Mouse (Mus musculus) small intestine, adult 2 months (tissue): ENCODE results near the gene Fam81a. TPM values are rescaled to one million over a fixed set of nuclear protein-coding genes. Genes with fewer than 3 reads are reported as not detected.

ENCODE experiments used
- H3K27ac ChIP-seq: fragments of 200-500 bp; 2 replicates; pipeline ENCODE4 v1.5.1; 2012; ENCODE audit warnings: low read depth, low read length, control low read depth, inconsistent platforms; ENCODE audit not compliant: insufficient read depth
- H3K27me3 ChIP-seq: fragments of 200-500 bp; 2 replicates; pipeline ENCODE4 v1.6.1; 2012; ENCODE audit warnings: mild to moderate bottlenecking, moderate library complexity, low read length, inconsistent platforms; ENCODE audit not compliant: control insufficient read depth, insufficient read depth
- H3K36me3 ChIP-seq: fragments of 200-500 bp; 2 replicates; pipeline ENCODE4 v1.6.1; 2012; ENCODE audit warnings: mild to moderate bottlenecking, low read length, control low read depth, inconsistent platforms; ENCODE audit not compliant: control insufficient read depth, insufficient read depth
- H3K4me1 ChIP-seq: fragments of 200-500 bp; 2 replicates; pipeline ENCODE4 v1.6.1; 2012; ENCODE audit warnings: low read length, inconsistent platforms, mixed read lengths; ENCODE audit not compliant: control insufficient read depth, insufficient read depth, insufficient read length
- H3K4me3 ChIP-seq: fragments of 200-500 bp; 2 replicates; pipeline ENCODE4 v1.5.1; 2012; ENCODE audit warnings: low read depth, mild to moderate bottlenecking, control low read depth, inconsistent platforms, low read length, moderate library complexity
- CTCF ChIP-seq: fragments of 200-500 bp; IDR thresholded peaks from 2 replicates; pipeline ENCODE4 v1.5.1; 2012; ENCODE audit warnings: low read depth, mild to moderate bottlenecking, control low read depth, inconsistent platforms, low read length, moderate library complexity, mixed read lengths; ENCODE audit not compliant: insufficient replicate concordance, insufficient read length; ENCODE audit errors: extremely low read depth
- POLR2A ChIP-seq: fragments of 200-500 bp; IDR thresholded peaks from 2 replicates; pipeline ENCODE4 v1.6.1; 2012; ENCODE audit warnings: low read depth, mild to moderate bottlenecking, control low read depth, inconsistent platforms, low read length, moderate library complexity
- WGBS: fragments of 180-500 bp; shearing (Covaris S2); methylation state at CpG from one replicate; pipeline ENCODE4 v1.1.7; 2018; 5-methylcytosine and 5-hydroxymethylcytosine counted together
- polyA plus RNA-seq: library from polyadenylated mRNA; depleted of rRNA; stranded (reverse); fragments of >200 nt; gene quantifications from 2 replicates; pipeline ENCODE4 v1.2.3, GENCODE M21; 2012

The Fam81a gene
- polyA plus RNA-seq, 1 experiment: 0.03 TPM

- TF ChIP-seq CTCF: no peak
- TF ChIP-seq POLR2A: no peak
- Histone ChIP-seq H3K4me1 (no peaks in the 10 kb centered on the region), H3K27ac (no peak overlapping the region), H3K4me3 (no peak overlapping the region), H3K36me3 (no peaks in the 10 kb centered on the region), H3K27me3 (no peaks in the 10 kb centered on the region)
- WGBS: 75% methylated on average over 10 of the region's 10 CpGs
Observed at GRCm38 (mm10) chr9:70090541-70090940, 51.8 kb downstream of the Fam81a start.

GRCm38 (mm10) chr9:70088786-70089096, 53.6 kb downstream of the Fam81a start:
- Histone ChIP-seq H3K4me3 (no peak overlapping the region), H3K36me3 (no peaks in the 10 kb centered on the region), H3K4me1 (no peaks in the 10 kb centered on the region), H3K27ac (no peak overlapping the region), H3K27me3 (no peaks in the 10 kb centered on the region)
- 33% methylated on average over 6 of the region's 6 CpGs for WGBS
- TF ChIP-seq CTCF: no peak
- TF ChIP-seq POLR2A: no peak

- WGBS: 50% methylated on average over 19 of the region's 19 CpGs
- H3K27ac ChIP-seq: no peak overlapping the region
Observed at GRCm38 (mm10) chr9:70088041-70088785, 54.1 kb downstream of the Fam81a start.

GRCm38 (mm10) chr9:70087379-70087778, 55.0 kb downstream of the Fam81a start:
- WGBS: 77% methylated on average over 5 of the region's 5 CpGs
- Histone ChIP-seq H3K36me3 (no peaks in the 10 kb centered on the region), H3K4me1 (no peaks in the 10 kb centered on the region), H3K4me3 (no peak overlapping the region), H3K27ac (no peak overlapping the region), H3K27me3 (no peaks in the 10 kb centered on the region)
- TF ChIP-seq POLR2A (no peak), CTCF (no peak)

More at GRCm38 (mm10) chr9:70088041-70088785, 54.1 kb downstream of the Fam81a start:
- TF ChIP-seq CTCF (no peak), POLR2A (no peak)
- H3K36me3 ChIP-seq: no peaks in the 10 kb centered on the region
- H3K4me1 ChIP-seq: no peaks in the 10 kb centered on the region
- no peaks in the 10 kb centered on the region for H3K27me3 ChIP-seq
- H3K4me3 ChIP-seq: no peak overlapping the region

GRCm38 (mm10) chr9:70086091-70086490, 56.3 kb downstream of the Fam81a start:
- no peaks in the 10 kb centered on the region for H3K36me3 ChIP-seq
- no peak overlapping the region for H3K4me3 ChIP-seq
- 63% methylated on average over 6 of the region's 6 CpGs for WGBS
- H3K27me3 ChIP-seq: no peaks in the 10 kb centered on the region
- H3K27ac ChIP-seq: no peak overlapping the region
- no peak for TF ChIP-seq POLR2A
- TF ChIP-seq CTCF: no peak
- no peaks in the 10 kb centered on the region for H3K4me1 ChIP-seq

- H3K36me3 ChIP-seq: no peaks in the 10 kb centered on the region
- no peak overlapping the region for H3K27ac ChIP-seq
- H3K4me3 ChIP-seq: no peak overlapping the region
- 72% methylated on average over 11 of the region's 11 CpGs for WGBS
- no peaks in the 10 kb centered on the region for H3K4me1 ChIP-seq
- TF ChIP-seq CTCF (peak; percentile 40; the same call in 1 of the 2 replicates), POLR2A (no peak)
- H3K27me3 ChIP-seq: no peaks in the 10 kb centered on the region
Observed at GRCm38 (mm10) chr9:70084107-70084506, 58.3 kb downstream of the Fam81a start.

GRCm38 (mm10) chr9:70082357-70083204, 59.8 kb downstream of the Fam81a start:
- Histone ChIP-seq H3K27ac (no peak overlapping the region), H3K36me3 (no peaks in the 10 kb centered on the region), H3K27me3 (no peaks in the 10 kb centered on the region), H3K4me3 (no peak overlapping the region), H3K4me1 (no peaks in the 10 kb centered on the region)
- TF ChIP-seq POLR2A: no peak
- TF ChIP-seq CTCF: no peak
- 65% methylated on average over 25 of the region's 25 CpGs for WGBS
